Mouse (Mus musculus): ENCODE measurements at regions not wholly inside any gene's neighbourhood (a gene's known extent, or its start where the extent isn't known, plus 50 kb on each side); places are given as distances from the start of the nearest gene placed in this dataset.

GRCm38 (mm10) chr5:132923365-132923764 is 380.2 kb upstream of the Auts2 start:
- Histone ChIP-seq H3K4me1 (no peaks in the 10 kb centered on the region), H3K4me3 (no peak overlapping the region), H3K4me2 (no peak overlapping the region), H3K27me3 (replicated peaks) (no peaks in the 10 kb centered on the region), H3K36me3 (no peaks in the 10 kb centered on the region), H3K27ac (no peak overlapping the region), H3K9ac (no peak overlapping the region), H3K9me3 (replicated peaks) (peaks cover 12% of the 10 kb centered on the region)
- WGBS (ENCODE audit: insufficient replicate concordance), result 25% methylated on average over 4 of the region's 4 CpGs
- no peak for ATAC-seq

GRCm38 (mm10) chr5:132909056-132909455 is 365.9 kb upstream of the Auts2 start:
- no peaks in the 10 kb centered on the region for H3K27me3 ChIP-seq (replicated peaks)
- H3K4me1 ChIP-seq, result no peaks in the 10 kb centered on the region
- ATAC-seq, result no peak
- no peak overlapping the region for H3K27ac ChIP-seq
- H3K9me3 ChIP-seq (replicated peaks), result no peaks in the 10 kb centered on the region
- H3K4me2 ChIP-seq, result no peak overlapping the region
- no peaks in the 10 kb centered on the region for H3K36me3 ChIP-seq
- 54% methylated on average over 2 of the region's 2 CpGs for WGBS (ENCODE audit: insufficient replicate concordance)
- H3K4me3 ChIP-seq, result no peak overlapping the region
- H3K9ac ChIP-seq, result no peak overlapping the region

GRCm38 (mm10) chr5:132908220-132908619 is 365.1 kb upstream of the Auts2 start:
- ATAC-seq, result no peak
- no peaks in the 10 kb centered on the region for H3K27me3 ChIP-seq (replicated peaks)
- H3K36me3 ChIP-seq, result no peaks in the 10 kb centered on the region
- WGBS (ENCODE audit: insufficient replicate concordance), result 69% methylated on average over 8 of the region's 8 CpGs
- no peaks in the 10 kb centered on the region for H3K4me1 ChIP-seq
- no peak overlapping the region for H3K4me3 ChIP-seq
- no peak overlapping the region for H3K9ac ChIP-seq
- H3K9me3 ChIP-seq (replicated peaks), result no peaks in the 10 kb centered on the region
- no peak overlapping the region for H3K4me2 ChIP-seq
- H3K27ac ChIP-seq, result no peak overlapping the region

- H3K27ac ChIP-seq, result no peak overlapping the region
- no peak overlapping the region for H3K4me2 ChIP-seq
- no peaks in the 10 kb centered on the region for H3K4me1 ChIP-seq
- 79% methylated on average over 1 of the region's 1 CpGs for WGBS (ENCODE audit: insufficient replicate concordance)
- no peaks in the 10 kb centered on the region for H3K36me3 ChIP-seq
- 0 out of 2 replicates have a peak, but pooled peaks cover 5% of the 10 kb centered on the region for H3K9me3 ChIP-seq (replicated peaks)
- H3K27me3 ChIP-seq (replicated peaks), result no peaks in the 10 kb centered on the region
- no peak overlapping the region for H3K9ac ChIP-seq
- H3K4me3 ChIP-seq, result no peak overlapping the region
- no peak for ATAC-seq
Measured at GRCm38 (mm10) chr5:132892591-132892990, 349.4 kb upstream of the Auts2 start.

- Histone ChIP-seq H3K9me3 (replicated peaks) (no peaks in the 10 kb centered on the region), H3K4me2 (no peak overlapping the region), H3K27ac (no peak overlapping the region), H3K36me3 (no peaks in the 10 kb centered on the region), H3K4me3 (no peak overlapping the region), H3K27me3 (replicated peaks) (no peaks in the 10 kb centered on the region), H3K9ac (no peak overlapping the region), H3K4me1 (no peaks in the 10 kb centered on the region)
- no peak for ATAC-seq
- WGBS (ENCODE audit: insufficient replicate concordance), result 35% methylated on average over 2 of the region's 2 CpGs
Measured at GRCm38 (mm10) chr5:132884130-132884529, 341.0 kb upstream of the Auts2 start.

GRCm38 (mm10) chr5:132882291-132882690 is 339.1 kb upstream of the Auts2 start:
- Histone ChIP-seq H3K4me1 (no peaks in the 10 kb centered on the region), H3K4me2 (no peak overlapping the region), H3K36me3 (no peaks in the 10 kb centered on the region), H3K4me3 (no peak overlapping the region), H3K27me3 (replicated peaks) (no peaks in the 10 kb centered on the region), H3K9me3 (replicated peaks) (no peaks in the 10 kb centered on the region), H3K27ac (no peak overlapping the region), H3K9ac (no peak overlapping the region)
- WGBS (ENCODE audit: insufficient replicate concordance), result 57% methylated on average over 3 of the region's 3 CpGs
- no peak for ATAC-seq

- no peak overlapping the region for H3K4me3 ChIP-seq
- no peaks in the 10 kb centered on the region for H3K4me1 ChIP-seq
- H3K9ac ChIP-seq, result no peak overlapping the region
- no peaks in the 10 kb centered on the region for H3K36me3 ChIP-seq
- 76% methylated on average over 3 of the region's 3 CpGs for WGBS (ENCODE audit: insufficient replicate concordance)
- no peaks in the 10 kb centered on the region for H3K27me3 ChIP-seq (replicated peaks)
- ATAC-seq, result no peak
- no peaks in the 10 kb centered on the region for H3K9me3 ChIP-seq (replicated peaks)
- H3K4me2 ChIP-seq, result no peak overlapping the region
- H3K27ac ChIP-seq, result no peak overlapping the region
Measured at GRCm38 (mm10) chr5:132881170-132881569, 338.0 kb upstream of the Auts2 start.

- no peak for ATAC-seq
- H3K9me3 ChIP-seq (replicated peaks), result no peaks in the 10 kb centered on the region
- WGBS (ENCODE audit: insufficient replicate concordance), result 36% methylated on average over 6 of the region's 6 CpGs
- no peak overlapping the region for H3K4me2 ChIP-seq
- no peaks in the 10 kb centered on the region for H3K4me1 ChIP-seq
- H3K4me3 ChIP-seq, result no peak overlapping the region
- H3K27ac ChIP-seq, result no peak overlapping the region
- H3K9ac ChIP-seq, result no peak overlapping the region
- no peaks in the 10 kb centered on the region for H3K27me3 ChIP-seq (replicated peaks)
- no peaks in the 10 kb centered on the region for H3K36me3 ChIP-seq
Measured at GRCm38 (mm10) chr5:132876336-132876840, 333.2 kb upstream of the Auts2 start.

- ATAC-seq, result no peak
- WGBS (ENCODE audit: insufficient replicate concordance), result 63% methylated on average over 5 of the region's 5 CpGs
- Histone ChIP-seq H3K4me1 (no peaks in the 10 kb centered on the region), H3K27me3 (replicated peaks) (no peaks in the 10 kb centered on the region), H3K9me3 (replicated peaks) (no peaks in the 10 kb centered on the region), H3K9ac (no peak overlapping the region), H3K4me2 (no peak overlapping the region), H3K4me3 (no peak overlapping the region), H3K36me3 (no peaks in the 10 kb centered on the region), H3K27ac (no peak overlapping the region)
Measured at GRCm38 (mm10) chr5:132858846-132859510, 315.8 kb upstream of the Auts2 start.

- Histone ChIP-seq H3K4me2 (no peak overlapping the region), H3K9ac (no peak overlapping the region), H3K27me3 (replicated peaks) (no peaks in the 10 kb centered on the region), H3K27ac (no peak overlapping the region), H3K9me3 (replicated peaks) (no peaks in the 10 kb centered on the region), H3K4me1 (no peaks in the 10 kb centered on the region), H3K4me3 (no peak overlapping the region), H3K36me3 (no peaks in the 10 kb centered on the region)
- ATAC-seq, result no peak
- WGBS (ENCODE audit: insufficient replicate concordance), result 67% methylated on average over 4 of the region's 4 CpGs
Measured at GRCm38 (mm10) chr5:132855619-132856510, 312.7 kb upstream of the Auts2 start.

GRCm38 (mm10) chr5:132850770-132851169 is 307.6 kb upstream of the Auts2 start:
- H3K27me3 ChIP-seq (replicated peaks), result no peaks in the 10 kb centered on the region

GRCm38 (mm10) chr5:132848086-132848485 is 304.9 kb upstream of the Auts2 start:
- H3K27ac ChIP-seq, result no peak overlapping the region
- ATAC-seq, result no peak
- H3K27me3 ChIP-seq (replicated peaks), result no peaks in the 10 kb centered on the region
- no peak overlapping the region for H3K4me3 ChIP-seq
- H3K4me2 ChIP-seq, result no peak overlapping the region
- WGBS (ENCODE audit: insufficient replicate concordance), result 65% methylated on average over 3 of the region's 3 CpGs
- no peaks in the 10 kb centered on the region for H3K36me3 ChIP-seq
- 0 out of 2 replicates have a peak, but pooled peaks cover 3% of the 10 kb centered on the region for H3K4me1 ChIP-seq
- no peaks in the 10 kb centered on the region for H3K9me3 ChIP-seq (replicated peaks)
- H3K9ac ChIP-seq, result no peak overlapping the region

More at GRCm38 (mm10) chr5:132850770-132851169, 307.6 kb upstream of the Auts2 start:
- H3K9me3 ChIP-seq (replicated peaks), result no peaks in the 10 kb centered on the region
- no peak overlapping the region for H3K4me2 ChIP-seq
- no peak overlapping the region for H3K4me3 ChIP-seq
- no peak overlapping the region for H3K9ac ChIP-seq
- no peaks in the 10 kb centered on the region for H3K4me1 ChIP-seq
- no peaks in the 10 kb centered on the region for H3K36me3 ChIP-seq
- H3K27ac ChIP-seq, result no peak overlapping the region
- ATAC-seq, result no peak
- 65% methylated on average over 6 of the region's 6 CpGs for WGBS (ENCODE audit: insufficient replicate concordance)

Measured in liver, embryonic 12.5 days (tissue).